Mouse (Mus musculus) bone marrow, adult 2 months (tissue): Measurements from ENCODE around the gene Ucp3.

Source experiments
- CTCF ChIP-seq: fragments of 200-500 bp; IDR thresholded peaks from 2 replicates; pipeline ENCODE4 v1.5.1; 2011; ENCODE audit warnings: low read length, control low read depth; ENCODE audit not compliant: control insufficient read depth, insufficient read depth
- POLR2A ChIP-seq: fragments of 200-500 bp; IDR thresholded peaks from 2 replicates; pipeline ENCODE4 v1.6.1; 2011; ENCODE audit warnings: low read depth, mild to moderate bottlenecking, control low read depth, low read length, borderline replicate concordance; ENCODE audit not compliant: control insufficient read depth

- TF ChIP-seq CTCF (no peak), POLR2A (no peak)
Measured at GRCm38 (mm10) chr7:100522222-100522621, 49.4 kb downstream of the Ucp3 start.
